Mouse (Mus musculus): Measurements from ENCODE around the gene Hist1h2ae. TPM values are rescaled to one million over a fixed set of nuclear protein-coding genes. Genes with fewer than 3 reads are reported as not detected.
"Not testable (repeated sequence)": the region's sequence is repeated elsewhere in the genome, so short reads cannot be mapped to it uniquely, and the experiment has no call there.

The Hist1h2ae gene
- total RNA-seq, 2 experiments from 2014 or later: 0.45 TPM; not detected in 1

- no peak overlapping the region for H3K4me3 ChIP-seq
- DNase-seq: no peak
- no peak overlapping the region for H3K27ac ChIP-seq
- intact Hi-C loops (cut with DNase I): no loop called here
- TF ChIP-seq CTCF (IDR thresholded peaks at IDR 0.05): no peak
Observed at GRCm38 (mm10) chr13:23537006-23537710, 33.9 kb downstream of the Hist1h2ae start.

- Histone ChIP-seq H3K27ac (no peak overlapping the region), H3K4me3 (no peak overlapping the region)
- intact Hi-C loops (cut with DNase I): no loop called here
- no peak for DNase-seq
- no peak for TF ChIP-seq CTCF (IDR thresholded peaks at IDR 0.05)
Observed at GRCm38 (mm10) chr13:23536076-23536822, 34.8 kb downstream of the Hist1h2ae start.

GRCm38 (mm10) chr13:23535137-23536075 lies 35.6 kb downstream of the Hist1h2ae start, which contains the start of gene Hist1h3g:
TSS of gene Hist1h3g (plus strand) at chr13:23535422.
- H3K4me3 ChIP-seq: peak within 1 kb of the TSS; percentile 70
- intact Hi-C loops (cut with DNase I): not testable (repeated sequence)
- H3K27ac ChIP-seq: peak within 1 kb of the TSS; percentile 28
- DNase-seq: peak; percentile 83

- intact Hi-C loops (cut with DNase I): loop anchor here (5.0 kb wide), 2 partner anchors 48 to 1822 kb away; partner anchors contain the start of gene Hist1h4d
- peak overlapping the region; percentile 70 for H3K4me3 ChIP-seq
- no peak for DNase-seq
- TF ChIP-seq CTCF (IDR thresholded peaks at IDR 0.05): no peak
- H3K27ac ChIP-seq: peak overlapping the region; percentile 28
Observed at GRCm38 (mm10) chr13:23534368-23535131, 36.5 kb downstream of the Hist1h2ae start.

GRCm38 (mm10) chr13:23533560-23534367 lies 37.3 kb downstream of the Hist1h2ae start, which contains the start of gene Hist1h2af:
TSS of gene Hist1h2af (plus strand) at chr13:23533906.
- DNase-seq: peak; percentile 61

GRCm38 (mm10) chr13:23532262-23533075 lies 38.6 kb downstream of the Hist1h2ae start:
- DNase-seq: no peak
- intact Hi-C loops (cut with DNase I): loop anchor here (5.0 kb wide), 2 partner anchors 50 to 1820 kb away; partner anchors contain the start of gene Hist1h4d
- TF ChIP-seq CTCF (IDR thresholded peaks at IDR 0.05): no peak
- peak overlapping the region; percentile 95; the same call in 1 of the 2 replicates for H3K27ac ChIP-seq
- peak overlapping the region; percentile 91 for H3K4me3 ChIP-seq

More at GRCm38 (mm10) chr13:23533560-23534367, 37.3 kb downstream of the Hist1h2ae start, which contains the start of gene Hist1h2af:
- intact Hi-C loops (cut with DNase I): loop anchor here (5.0 kb wide), 2 partner anchors 49 to 1821 kb away; partner anchors contain the start of gene Hist1h4d
- H3K27ac ChIP-seq: peak within 1 kb of the TSS; percentile 28; the same call in 1 of the 2 replicates
- TF ChIP-seq CTCF (IDR thresholded peaks at IDR 0.05): 0 out of 2 replicates have a peak, but pooled peaks have one; percentile 6
- peak within 1 kb of the TSS; percentile 91 for H3K4me3 ChIP-seq

GRCm38 (mm10) chr13:23530901-23531875 lies 39.8 kb downstream of the Hist1h2ae start, which contains the start of gene Hist1h4h:
TSS of gene Hist1h4h (plus strand) at chr13:23531050.
- peak; percentile 92 for DNase-seq
- Histone ChIP-seq H3K4me3 (peak within 1 kb of the TSS; percentile 91), H3K27ac (peak within 1 kb of the TSS; percentile 95)
- TF ChIP-seq CTCF (IDR thresholded peaks at IDR 0.05): no peak
- intact Hi-C loops (cut with DNase I): loop anchor here (5.0 kb wide), 2 partner anchors 51 to 1819 kb away; partner anchors contain the start of gene Hist1h4d

GRCm38 (mm10) chr13:23530181-23530900 lies 40.7 kb downstream of the Hist1h2ae start:
- intact Hi-C loops (cut with DNase I): loop anchor here (5.0 kb wide), 2 partner anchors 52 to 1818 kb away; partner anchors contain the start of gene Hist1h4d
- Histone ChIP-seq H3K4me3 (peak overlapping the region; percentile 91), H3K27ac (peak overlapping the region; percentile 95)
- DNase-seq: peak; percentile 59
- no peak for TF ChIP-seq CTCF (IDR thresholded peaks at IDR 0.05)

All from gastrocnemius, adult 2 months (tissue).